Mouse (Mus musculus) olfactory bulb, adult 2 months (tissue): Measurements from ENCODE around the gene H2-T23.
A peak's percentile ranks its signal among the peaks of the same experiment; 100 is the strongest.

Experiments used
- CTCF ChIP-seq: fragments of 200-500 bp; IDR thresholded peaks from 2 replicates; pipeline ENCODE4 v1.5.1; 2012; ENCODE audit warnings: low read depth, mild to moderate bottlenecking, low read length, moderate library complexity; ENCODE audit not compliant: insufficient read depth
- POLR2A ChIP-seq: fragments of 200-500 bp; IDR thresholded peaks from 2 replicates; pipeline ENCODE4 v1.6.1; 2012; ENCODE audit warnings: mild to moderate bottlenecking, low read depth, low read length, moderate library complexity; ENCODE audit not compliant: insufficient read depth

- TF ChIP-seq POLR2A (no peak), CTCF (peak; percentile 74)
Measured at GRCm38 (mm10) chr17:35996949-35997348, 35.7 kb downstream of the H2-T23 start.
